Mouse (Mus musculus): ENCODE measurements at regions not wholly inside any gene's neighbourhood (a gene's known extent, or its start where the extent isn't known, plus 50 kb on each side); places are given as distances from the start of the nearest gene placed in this dataset.

GRCm38 (mm10) chr15:27258984-27259853 is 207.3 kb upstream of the Ank start:
- no peak for DNase-seq (ENCODE audit: low spot score in 2 of 2)

GRCm38 (mm10) chr15:27259854-27260191 is 206.7 kb upstream of the Ank start:
- no peak for DNase-seq (ENCODE audit: low spot score in 2 of 2)

GRCm38 (mm10) chr15:27270203-27270602 is 196.3 kb upstream of the Ank start:
- DNase-seq (ENCODE audit: low spot score in 2 of 2), result no peak

GRCm38 (mm10) chr15:27282279-27282678 is 184.2 kb upstream of the Ank start:
- DNase-seq (ENCODE audit: low spot score in 2 of 2), result no peak

- no peak for DNase-seq (ENCODE audit: low spot score in 2 of 2)
Measured at GRCm38 (mm10) chr15:27303856-27304255, 162.6 kb upstream of the Ank start.

GRCm38 (mm10) chr15:27304256-27304655 is 162.2 kb upstream of the Ank start:
- no peak for DNase-seq (ENCODE audit: low spot score in 2 of 2)

GRCm38 (mm10) chr15:27305035-27305434 is 161.4 kb upstream of the Ank start:
- DNase-seq (ENCODE audit: low spot score in 2 of 2), result no peak

GRCm38 (mm10) chr15:27308639-27309038 is 157.8 kb upstream of the Ank start:
- DNase-seq (ENCODE audit: low spot score in 2 of 2), result no peak

- no peak for DNase-seq (ENCODE audit: low spot score in 2 of 2)
Measured at GRCm38 (mm10) chr15:27315964-27316745, 150.3 kb upstream of the Ank start.

- no peak for DNase-seq (ENCODE audit: low spot score in 2 of 2)
Measured at GRCm38 (mm10) chr15:27316746-27317129, 149.7 kb upstream of the Ank start.

- DNase-seq (ENCODE audit: low spot score in 2 of 2), result peak in 1 of 2 experiments; percentile 71
Measured at GRCm38 (mm10) chr15:27321915-27322665, 144.4 kb upstream of the Ank start.

GRCm38 (mm10) chr15:27325847-27326548 is 140.5 kb upstream of the Ank start:
- DNase-seq (ENCODE audit: low spot score in 2 of 2), result peak; percentile 67 to 74

GRCm38 (mm10) chr15:27326549-27326876 is 140.0 kb upstream of the Ank start:
- no peak for DNase-seq (ENCODE audit: low spot score in 2 of 2)

- DNase-seq (ENCODE audit: low spot score in 2 of 2), result no peak
Measured at GRCm38 (mm10) chr15:27327744-27328143, 138.7 kb upstream of the Ank start.

- peak in 1 of 2 experiments; percentile 15 for DNase-seq (ENCODE audit: low spot score in 2 of 2)
Measured at GRCm38 (mm10) chr15:27328441-27328840, 138.0 kb upstream of the Ank start.

- DNase-seq (ENCODE audit: low spot score in 2 of 2), result no peak
Measured at GRCm38 (mm10) chr15:27340070-27340469, 126.4 kb upstream of the Ank start.

- no peak for DNase-seq (ENCODE audit: low spot score in 2 of 2)
Measured at GRCm38 (mm10) chr15:27341518-27341976, 124.9 kb upstream of the Ank start.

- no peak for DNase-seq (ENCODE audit: low spot score in 2 of 2)
Measured at GRCm38 (mm10) chr15:27358441-27358840, 108.0 kb upstream of the Ank start.

- DNase-seq (ENCODE audit: low spot score in 2 of 2), result no peak
Measured at GRCm38 (mm10) chr15:27359271-27359670, 107.2 kb upstream of the Ank start.

- DNase-seq (ENCODE audit: low spot score in 2 of 2), result no peak
Measured at GRCm38 (mm10) chr15:27374517-27374916, 92.0 kb upstream of the Ank start.

- no peak for DNase-seq (ENCODE audit: low spot score in 2 of 2)
Measured at GRCm38 (mm10) chr15:27378601-27379094, 87.8 kb upstream of the Ank start.

All from left cerebral cortex, adult 8-10 months (tissue).